Mouse (Mus musculus): Measurements from ENCODE around the gene Gm3404. TPM values are rescaled to one million over a fixed set of nuclear protein-coding genes. Genes with fewer than 3 reads are reported as not detected.
"Not testable (repeated sequence)": the region's sequence is repeated elsewhere in the genome, so short reads cannot be mapped to it uniquely, and the experiment has no call there.

The Gm3404 gene
- not detected in 2 replicates for polyA plus RNA-seq (2015; fragmentation: Nextera tagmentation; extraction: Ambion mirVana)

DNA sequence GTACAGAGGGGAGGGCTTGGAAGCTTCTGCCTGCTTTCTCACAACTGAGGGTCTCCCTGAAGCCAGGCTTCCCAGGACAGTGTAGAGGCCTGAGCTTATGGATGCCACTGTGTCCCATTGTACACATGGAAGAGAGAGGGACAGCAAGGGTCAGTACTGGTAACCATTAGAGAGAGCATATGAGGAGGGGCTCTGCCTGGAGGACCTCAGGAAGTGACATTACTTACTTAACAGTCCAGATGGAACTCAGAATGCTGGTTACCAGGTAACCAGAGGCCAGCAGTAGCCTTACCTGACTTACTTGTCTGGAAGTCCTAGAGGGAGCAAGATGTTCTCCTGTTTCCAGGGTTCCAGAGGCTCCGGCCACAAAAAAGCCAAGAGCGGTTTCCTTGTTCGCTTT lies at the start of gene Gm3404:
Gene Gm3404, plus strand, starts transcription at position 301 of the 400 bp plus-strand sequence.
- not testable (repeated sequence) for H3K36me3 ChIP-seq; H3K27me3 ChIP-seq; H3K9me3 ChIP-seq; ATAC-seq (ENCODE audit: low FRiP score, low read depth); H3K4me2 ChIP-seq (replicated peaks); H3K27ac ChIP-seq; H3K4me1 ChIP-seq; H3K4me3 ChIP-seq; H3K9ac ChIP-seq
- WGBS = 88% methylated on average over 3 of the region's 3 CpGs

DNA sequence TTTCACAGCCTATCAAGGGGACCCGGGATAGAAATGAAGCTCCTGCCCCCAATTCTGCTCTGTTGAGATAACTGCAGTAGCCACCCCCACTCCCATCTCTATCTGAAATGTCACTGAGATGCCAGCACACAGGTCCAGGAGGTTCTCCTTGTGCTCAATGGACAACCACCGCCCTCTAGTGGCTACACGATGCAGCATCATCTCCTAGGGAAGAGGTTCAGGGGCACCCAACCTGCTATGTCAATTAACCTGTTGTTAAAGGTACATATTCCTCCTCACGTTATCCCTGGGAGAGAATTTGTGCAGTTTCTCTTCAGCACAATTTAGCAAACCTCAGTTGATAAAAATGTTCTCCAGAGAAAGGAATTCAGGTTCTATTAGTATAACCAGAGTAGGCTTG lies 46.0 kb upstream of the Gm3404 start:
- ATAC-seq (ENCODE audit: low FRiP score, low read depth) = not testable (repeated sequence)

DNA sequence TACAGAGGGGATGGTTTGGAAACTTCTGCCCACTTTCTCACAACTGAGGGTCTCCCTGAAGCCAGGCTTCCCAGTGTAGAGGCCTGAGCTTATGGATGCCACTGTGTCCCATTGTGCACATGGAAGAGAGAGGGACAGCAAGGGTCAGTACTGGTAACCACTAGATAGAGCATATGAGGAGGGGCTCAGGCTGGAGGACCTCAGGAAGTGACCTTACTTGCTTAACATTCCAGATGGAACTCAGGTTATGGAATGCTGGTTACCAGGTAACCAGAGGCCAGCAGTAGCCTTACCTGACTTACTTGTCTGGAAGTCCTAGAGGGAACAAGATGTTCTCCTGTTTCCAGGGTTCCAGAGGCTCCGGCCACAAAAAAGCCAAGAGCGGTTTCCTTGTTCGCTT lies 43.9 kb upstream of the Gm3404 start, which contains the start of gene Gm6408:
Gene Gm6408, plus strand, starts transcription at position 301 of the 400 bp plus-strand sequence.
- not testable (repeated sequence) for H3K4me1 ChIP-seq; H3K27me3 ChIP-seq; H3K9ac ChIP-seq; H3K4me2 ChIP-seq (replicated peaks); H3K4me3 ChIP-seq; ATAC-seq (ENCODE audit: low FRiP score, low read depth); H3K27ac ChIP-seq; H3K9me3 ChIP-seq; H3K36me3 ChIP-seq
- WGBS = 81% methylated on average over 3 of the region's 3 CpGs

More for the DNA sequence above, 46.0 kb upstream of the Gm3404 start:
- not testable (repeated sequence) for H3K9me3 ChIP-seq; H3K4me2 ChIP-seq (replicated peaks); H3K4me1 ChIP-seq; H3K9ac ChIP-seq; H3K27me3 ChIP-seq; H3K27ac ChIP-seq; H3K36me3 ChIP-seq; H3K4me3 ChIP-seq
- WGBS = 12% methylated on average over 4 of the region's 4 CpGs

DNA sequence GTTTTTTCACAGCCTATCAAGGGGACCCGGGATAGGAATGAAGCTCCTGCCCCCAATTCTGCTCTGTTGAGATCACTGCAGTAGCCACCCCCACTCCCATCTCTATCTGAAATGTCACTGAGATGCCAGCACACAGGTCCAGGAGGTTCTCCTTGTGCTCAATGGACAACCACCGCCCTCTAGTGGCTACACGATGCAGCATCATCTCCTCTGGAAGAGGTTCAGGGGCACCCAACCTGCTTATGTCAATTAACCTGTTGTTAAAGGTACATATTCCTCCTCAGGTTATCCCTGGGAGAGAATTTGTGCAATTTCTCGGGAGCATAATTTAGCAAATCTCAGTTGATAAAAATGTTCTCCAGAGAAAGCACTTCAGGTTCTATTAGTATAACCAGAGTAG lies 36.6 kb upstream of the Gm3404 start:
- not testable (repeated sequence) for H3K36me3 ChIP-seq; H3K9me3 ChIP-seq; ATAC-seq (ENCODE audit: low FRiP score, low read depth); H3K27me3 ChIP-seq; H3K4me3 ChIP-seq; H3K9ac ChIP-seq; H3K4me1 ChIP-seq; H3K4me2 ChIP-seq (replicated peaks); H3K27ac ChIP-seq
- WGBS = 8% methylated on average over 3 of the region's 4 CpGs

DNA sequence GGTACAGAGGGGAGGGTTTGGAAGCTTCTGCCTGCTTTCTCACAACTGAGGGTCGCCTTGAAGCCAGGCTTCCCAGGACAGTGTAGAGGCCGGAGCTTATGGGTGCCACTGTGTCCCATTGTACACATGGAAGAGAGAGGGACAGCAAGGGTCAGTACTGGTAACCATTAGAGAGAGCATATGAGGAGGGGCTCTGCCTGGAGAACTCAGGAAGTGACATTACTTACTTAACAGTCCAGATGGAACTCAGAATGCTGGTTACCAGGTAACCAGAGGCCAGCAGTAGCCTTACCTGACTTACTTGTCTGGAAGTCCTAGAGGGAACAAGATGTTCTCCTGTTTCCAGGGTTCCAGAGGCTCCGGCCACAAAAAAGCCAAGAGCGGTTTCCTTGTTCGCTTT lies 34.5 kb upstream of the Gm3404 start, which contains the start of gene Gm6370:
Gene Gm6370, plus strand, starts transcription at position 301 of the 400 bp plus-strand sequence.
- not testable (repeated sequence) for H3K27me3 ChIP-seq; H3K9ac ChIP-seq; H3K4me3 ChIP-seq; H3K4me1 ChIP-seq; ATAC-seq (ENCODE audit: low FRiP score, low read depth); H3K4me2 ChIP-seq (replicated peaks); H3K27ac ChIP-seq; H3K9me3 ChIP-seq; H3K36me3 ChIP-seq
- WGBS = no CpG with 5 or more reads among the region's 5 CpGs

DNA sequence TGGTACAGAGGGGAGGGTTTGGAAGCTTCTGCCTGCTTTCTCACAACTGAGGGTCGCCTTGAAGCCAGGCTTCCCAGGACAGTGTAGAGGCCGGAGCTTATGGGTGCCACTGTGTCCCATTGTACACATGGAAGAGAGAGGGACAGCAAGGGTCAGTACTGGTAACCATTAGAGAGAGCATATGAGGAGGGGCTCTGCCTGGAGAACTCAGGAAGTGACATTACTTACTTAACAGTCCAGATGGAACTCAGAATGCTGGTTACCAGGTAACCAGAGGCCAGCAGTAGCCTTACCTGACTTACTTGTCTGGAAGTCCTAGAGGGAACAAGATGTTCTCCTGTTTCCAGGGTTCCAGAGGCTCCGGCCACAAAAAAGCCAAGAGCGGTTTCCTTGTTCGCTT lies 23.5 kb upstream of the Gm3404 start, which contains the start of gene 4930449I24Rik:
Gene 4930449I24Rik, plus strand, starts transcription at position 301 of the 400 bp plus-strand sequence.
- H3K36me3 ChIP-seq; H3K4me3 ChIP-seq; ATAC-seq (ENCODE audit: low FRiP score, low read depth); H3K9ac ChIP-seq; H3K9me3 ChIP-seq; H3K4me2 ChIP-seq (replicated peaks); H3K4me1 ChIP-seq; H3K27ac ChIP-seq; H3K27me3 ChIP-seq: not testable (repeated sequence)
- WGBS = no CpG with 5 or more reads among the region's 5 CpGs

DNA sequence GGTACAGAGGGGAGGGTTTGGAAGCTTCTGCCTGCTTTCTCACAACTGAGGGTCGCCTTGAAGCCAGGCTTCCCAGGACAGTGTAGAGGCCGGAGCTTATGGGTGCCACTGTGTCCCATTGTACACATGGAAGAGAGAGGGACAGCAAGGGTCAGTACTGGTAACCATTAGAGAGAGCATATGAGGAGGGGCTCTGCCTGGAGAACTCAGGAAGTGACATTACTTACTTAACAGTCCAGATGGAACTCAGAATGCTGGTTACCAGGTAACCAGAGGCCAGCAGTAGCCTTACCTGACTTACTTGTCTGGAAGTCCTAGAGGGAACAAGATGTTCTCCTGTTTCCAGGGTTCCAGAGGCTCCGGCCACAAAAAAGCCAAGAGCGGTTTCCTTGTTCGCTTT lies 11.8 kb upstream of the Gm3404 start, which contains the start of gene Gm3402:
Gene Gm3402, plus strand, starts transcription at position 301 of the 400 bp plus-strand sequence.
- H3K9me3 ChIP-seq; H3K4me3 ChIP-seq; H3K9ac ChIP-seq; H3K27ac ChIP-seq; H3K36me3 ChIP-seq; H3K4me1 ChIP-seq; ATAC-seq (ENCODE audit: low FRiP score, low read depth); H3K27me3 ChIP-seq; H3K4me2 ChIP-seq (replicated peaks): not testable (repeated sequence)
- 90% methylated on average over 1 of the region's 5 CpGs for WGBS

DNA sequence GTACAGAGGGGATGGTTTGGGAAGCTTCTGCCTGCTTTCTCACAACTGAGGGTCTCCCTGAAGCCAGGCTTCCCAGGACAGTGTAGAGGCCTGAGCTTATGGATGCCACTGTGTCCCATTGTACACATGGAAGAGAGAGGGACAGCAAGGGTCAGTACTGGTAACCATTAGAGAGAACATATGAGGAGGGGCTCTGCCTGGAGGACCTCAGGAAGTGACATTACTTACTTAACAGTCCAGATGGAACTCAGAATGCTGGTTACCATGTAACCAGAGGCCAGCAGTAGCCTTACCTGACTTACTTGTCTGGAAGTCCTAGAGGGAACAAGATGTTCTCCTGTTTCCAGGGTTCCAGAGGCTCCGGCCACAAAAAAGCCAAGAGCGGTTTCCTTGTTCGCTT lies 11.7 kb downstream of the Gm3404 start, which contains the start of gene Gm3409:
Gene Gm3409, plus strand, starts transcription at position 301 of the 400 bp plus-strand sequence.
- 97% methylated on average over 3 of the region's 3 CpGs for WGBS
- H3K4me1 ChIP-seq; H3K27me3 ChIP-seq; H3K4me2 ChIP-seq (replicated peaks); H3K36me3 ChIP-seq; H3K9ac ChIP-seq; H3K27ac ChIP-seq; ATAC-seq (ENCODE audit: low FRiP score, low read depth); H3K4me3 ChIP-seq; H3K9me3 ChIP-seq: not testable (repeated sequence)

DNA sequence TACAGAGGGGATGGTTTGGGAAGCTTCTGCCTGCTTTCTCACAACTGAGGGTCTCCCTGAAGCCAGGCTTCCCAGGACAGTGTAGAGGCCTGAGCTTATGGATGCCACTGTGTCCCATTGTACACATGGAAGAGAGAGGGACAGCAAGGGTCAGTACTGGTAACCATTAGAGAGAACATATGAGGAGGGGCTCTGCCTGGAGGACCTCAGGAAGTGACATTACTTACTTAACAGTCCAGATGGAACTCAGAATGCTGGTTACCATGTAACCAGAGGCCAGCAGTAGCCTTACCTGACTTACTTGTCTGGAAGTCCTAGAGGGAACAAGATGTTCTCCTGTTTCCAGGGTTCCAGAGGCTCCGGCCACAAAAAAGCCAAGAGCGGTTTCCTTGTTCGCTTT lies 30.2 kb downstream of the Gm3404 start, which contains the start of gene Gm3415:
Gene Gm3415, plus strand, starts transcription at position 301 of the 400 bp plus-strand sequence.
- not testable (repeated sequence) for H3K4me1 ChIP-seq; H3K4me3 ChIP-seq; H3K9ac ChIP-seq; ATAC-seq (ENCODE audit: low FRiP score, low read depth); H3K36me3 ChIP-seq; H3K9me3 ChIP-seq; H3K27ac ChIP-seq; H3K27me3 ChIP-seq; H3K4me2 ChIP-seq (replicated peaks)
- WGBS = no CpG with 5 or more reads among the region's 3 CpGs

DNA sequence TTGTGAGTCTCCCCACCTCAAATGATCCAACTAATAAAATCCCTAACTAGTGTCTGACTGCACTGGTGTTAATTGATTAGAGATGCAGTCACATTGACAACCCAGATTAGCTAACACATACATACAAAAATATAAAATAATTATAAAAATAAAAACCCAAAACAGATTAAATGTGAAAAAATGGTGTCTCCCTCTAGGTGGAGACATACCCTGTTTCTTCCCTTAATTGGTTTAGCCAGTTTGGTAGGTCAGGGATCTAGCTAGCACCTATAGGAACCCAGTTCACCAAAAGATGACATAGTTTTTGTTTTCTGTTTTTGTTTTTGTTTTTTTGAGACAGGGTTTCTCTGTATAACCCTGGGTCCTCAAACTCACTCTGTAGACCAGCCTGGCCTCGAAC lies 38.7 kb downstream of the Gm3404 start:
- Histone ChIP-seq H3K4me2 (replicated peaks) (no peak overlapping the region), H3K27me3 (no peaks in the 10 kb centered on the region), H3K9me3 (no peaks in the 10 kb centered on the region), H3K9ac (no peak overlapping the region), H3K4me1 (no peaks in the 10 kb centered on the region), H3K4me3 (no peak overlapping the region), H3K36me3 (no peaks in the 10 kb centered on the region), H3K27ac (no peak overlapping the region)
- no peak for ATAC-seq (ENCODE audit: low FRiP score, low read depth)
- 96% methylated on average over 1 of the region's 1 CpGs for WGBS

DNA sequence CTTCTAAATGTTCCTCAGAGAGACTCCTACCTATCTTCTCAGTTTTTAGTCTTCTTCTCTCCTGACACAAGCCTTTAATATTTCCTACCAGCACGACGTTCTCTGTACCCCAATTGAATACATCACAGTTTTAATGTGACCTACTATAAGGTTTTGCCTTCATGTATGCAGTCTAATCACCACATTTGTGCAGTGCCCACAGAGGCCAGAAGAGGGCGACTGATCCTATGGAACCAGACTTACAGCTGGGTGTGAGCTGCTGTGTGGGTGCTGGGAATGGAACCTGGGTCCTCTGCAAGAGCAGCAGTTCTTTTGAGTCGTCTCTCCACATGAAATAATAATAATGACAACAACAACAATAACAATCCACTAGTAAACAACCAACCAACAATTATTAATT lies 41.5 kb downstream of the Gm3404 start:
- Histone ChIP-seq H3K27me3 (no peaks in the 10 kb centered on the region), H3K9me3 (no peaks in the 10 kb centered on the region), H3K4me1 (no peaks in the 10 kb centered on the region), H3K9ac (no peak overlapping the region), H3K4me3 (no peak overlapping the region), H3K27ac (no peak overlapping the region), H3K36me3 (no peaks in the 10 kb centered on the region), H3K4me2 (replicated peaks) (no peak overlapping the region)
- WGBS = 62% methylated on average over 4 of the region's 4 CpGs
- no peak for ATAC-seq (ENCODE audit: low FRiP score, low read depth)

DNA sequence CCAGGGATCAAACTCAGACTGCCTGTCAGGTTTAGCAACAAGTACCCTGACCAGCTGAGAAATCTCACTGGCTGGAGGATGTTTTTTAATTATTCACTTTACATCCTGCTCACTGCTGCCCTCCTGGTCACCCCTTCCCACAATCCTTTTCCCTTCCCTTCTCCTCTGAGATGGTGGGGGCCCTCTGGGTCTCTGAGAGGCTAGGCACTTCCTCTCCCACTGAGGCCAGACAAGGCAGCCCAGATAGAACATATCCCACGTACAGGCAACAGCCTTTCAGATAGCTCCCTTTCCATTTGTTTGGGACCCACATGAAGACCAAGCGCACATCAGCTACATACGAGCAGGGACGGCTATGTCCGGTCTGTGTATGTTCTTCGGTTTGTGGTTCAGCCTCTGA lies 44.6 kb downstream of the Gm3404 start:
- WGBS = 82% methylated on average over 6 of the region's 6 CpGs
- ATAC-seq (ENCODE audit: low FRiP score, low read depth); H3K27me3 ChIP-seq: not testable (repeated sequence)

More for the DNA sequence above, 44.6 kb downstream of the Gm3404 start:
- H3K36me3 ChIP-seq; H3K4me2 ChIP-seq (replicated peaks); H3K27ac ChIP-seq; H3K9ac ChIP-seq; H3K4me1 ChIP-seq; H3K4me3 ChIP-seq; H3K9me3 ChIP-seq: not testable (repeated sequence)
